Mouse (Mus musculus) midbrain, embryonic 10.5 days (tissue): Measurements from ENCODE around the gene Pax1. TPM values are rescaled to one million over a fixed set of nuclear protein-coding genes. Genes with fewer than 3 reads are reported as not detected.
A peak's percentile ranks its signal among the peaks of the same experiment; 100 is the strongest.

ENCODE experiments used
- DNase-seq: peaks from one replicate; pipeline ENCODE4 v3.0.0-alpha.2; 2017; ENCODE audit warnings: low spot score
- H3K27ac ChIP-seq: fragments of 300-500 bp; sonication (generic); replicated peaks from 2 replicates; pipeline ENCODE4 v1.5.1; 2016; ENCODE audit warnings: mild to moderate bottlenecking
- H3K27me3 ChIP-seq: fragments of 300-500 bp; sonication (generic); 2 replicates; pipeline ENCODE4 v1.6.1; 2016; ENCODE audit warnings: low read depth, mild to moderate bottlenecking; ENCODE audit not compliant: poor library complexity, severe bottlenecking
- H3K36me3 ChIP-seq: fragments of 300-500 bp; sonication (generic); 2 replicates; pipeline ENCODE4 v1.6.1; 2016; ENCODE audit warnings: mild to moderate bottlenecking, moderate library complexity
- H3K4me1 ChIP-seq: fragments of 300-500 bp; sonication (generic); 2 replicates; pipeline ENCODE4 v1.6.1; 2016
- H3K4me3 ChIP-seq: fragments of 300-500 bp; sonication (generic); 2 replicates; pipeline ENCODE4 v1.5.1; 2016; ENCODE audit warnings: mild to moderate bottlenecking, moderate library complexity
- H3K9me3 ChIP-seq: fragments of 300-500 bp; sonication (generic); replicated peaks from 2 replicates; pipeline ENCODE4 v1.6.1; 2016; ENCODE audit warnings: mild to moderate bottlenecking
- WGBS: fragments of 180-500 bp; shearing (Covaris S2); methylation state at CpG from one replicate; pipeline ENCODE4 v1.1.7; 2016; 5-methylcytosine and 5-hydroxymethylcytosine counted together
- polyA plus RNA-seq: library from polyadenylated mRNA; unstranded; fragments of >200 nt; fragmentation: Nextera tagmentation; extraction: Ambion mirVana; gene quantifications from 2 replicates; pipeline ENCODE4 v1.2.1, GENCODE M21; 2016

Gene Pax1
- polyA plus RNA-seq, 1 experiment from 2014 or later = 0.15 TPM

- no peak overlapping the region for H3K4me3 ChIP-seq
- no peak overlapping the region for H3K27ac ChIP-seq
- WGBS = 5% methylated on average over 8 of the region's 8 CpGs
- peak; percentile 27 for DNase-seq
- no peaks in the 10 kb centered on the region for H3K36me3 ChIP-seq
- H3K9me3 ChIP-seq = no peaks in the 10 kb centered on the region
- H3K27me3 ChIP-seq = peaks cover 86% of the 10 kb centered on the region
- H3K4me1 ChIP-seq = peaks cover 8% of the 10 kb centered on the region
Observed at GRCm38 (mm10) chr2:147375019-147375715, 13.4 kb downstream of the Pax1 start.

- 20% methylated on average over 4 of the region's 4 CpGs for WGBS
- Histone ChIP-seq H3K4me3 (no peak overlapping the region), H3K27ac (no peak overlapping the region), H3K9me3 (no peaks in the 10 kb centered on the region), H3K4me1 (no peaks in the 10 kb centered on the region), H3K27me3 (peaks cover 48% of the 10 kb centered on the region), H3K36me3 (no peaks in the 10 kb centered on the region)
- peak; percentile 49 for DNase-seq
Observed at GRCm38 (mm10) chr2:147378934-147379333, 17.2 kb downstream of the Pax1 start.

GRCm38 (mm10) chr2:147383373-147383772, 21.6 kb downstream of the Pax1 start:
- H3K9me3 ChIP-seq = no peaks in the 10 kb centered on the region
- 83% methylated on average over 2 of the region's 2 CpGs for WGBS
- no peaks in the 10 kb centered on the region for H3K4me1 ChIP-seq
- no peak overlapping the region for H3K27ac ChIP-seq
- peaks cover 4% of the 10 kb centered on the region for H3K27me3 ChIP-seq
- DNase-seq = no peak
- H3K36me3 ChIP-seq = no peaks in the 10 kb centered on the region
- H3K4me3 ChIP-seq = no peak overlapping the region

- WGBS = 49% methylated on average over 5 of the region's 5 CpGs
- no peak for DNase-seq
- H3K27ac ChIP-seq = no peak overlapping the region
- H3K9me3 ChIP-seq = no peaks in the 10 kb centered on the region
- H3K4me3 ChIP-seq = no peak overlapping the region
- no peaks in the 10 kb centered on the region for H3K4me1 ChIP-seq
- no peaks in the 10 kb centered on the region for H3K27me3 ChIP-seq
- H3K36me3 ChIP-seq = no peaks in the 10 kb centered on the region
Observed at GRCm38 (mm10) chr2:147386949-147387348, 25.2 kb downstream of the Pax1 start.

GRCm38 (mm10) chr2:147409323-147409722, 47.6 kb downstream of the Pax1 start:
- WGBS = 78% methylated on average over 1 of the region's 1 CpGs
- Histone ChIP-seq H3K4me3 (no peak overlapping the region), H3K36me3 (no peaks in the 10 kb centered on the region), H3K27me3 (no peaks in the 10 kb centered on the region), H3K27ac (no peak overlapping the region), H3K9me3 (no peaks in the 10 kb centered on the region), H3K4me1 (no peaks in the 10 kb centered on the region)
- no peak for DNase-seq

DNA sequence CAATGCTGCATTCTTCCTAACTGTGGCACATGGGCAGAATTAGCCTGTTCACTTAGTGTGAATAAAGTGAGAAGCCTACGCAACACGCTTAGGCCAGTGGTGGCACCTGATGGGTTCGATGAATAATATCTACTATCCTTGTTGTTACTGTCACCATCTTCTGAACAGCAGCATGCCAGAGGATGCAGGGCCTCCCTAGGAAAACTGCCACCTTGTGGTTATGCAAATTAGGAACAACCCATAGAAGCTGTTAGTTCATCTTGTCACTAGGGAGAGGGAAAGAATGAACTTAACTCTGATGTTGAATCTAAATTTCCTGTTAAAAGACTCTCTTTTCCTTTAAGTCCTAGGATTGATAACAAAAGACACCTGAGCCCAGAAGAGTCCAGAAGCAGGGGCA, 53.3 kb downstream of the Pax1 start:
- Histone ChIP-seq H3K27ac (no peak overlapping the region), H3K27me3 (no peaks in the 10 kb centered on the region), H3K4me1 (no peaks in the 10 kb centered on the region), H3K36me3 (no peaks in the 10 kb centered on the region), H3K4me3 (no peak overlapping the region), H3K9me3 (no peaks in the 10 kb centered on the region)
- no peak for DNase-seq
- WGBS = 92% methylated on average over 3 of the region's 3 CpGs

DNA sequence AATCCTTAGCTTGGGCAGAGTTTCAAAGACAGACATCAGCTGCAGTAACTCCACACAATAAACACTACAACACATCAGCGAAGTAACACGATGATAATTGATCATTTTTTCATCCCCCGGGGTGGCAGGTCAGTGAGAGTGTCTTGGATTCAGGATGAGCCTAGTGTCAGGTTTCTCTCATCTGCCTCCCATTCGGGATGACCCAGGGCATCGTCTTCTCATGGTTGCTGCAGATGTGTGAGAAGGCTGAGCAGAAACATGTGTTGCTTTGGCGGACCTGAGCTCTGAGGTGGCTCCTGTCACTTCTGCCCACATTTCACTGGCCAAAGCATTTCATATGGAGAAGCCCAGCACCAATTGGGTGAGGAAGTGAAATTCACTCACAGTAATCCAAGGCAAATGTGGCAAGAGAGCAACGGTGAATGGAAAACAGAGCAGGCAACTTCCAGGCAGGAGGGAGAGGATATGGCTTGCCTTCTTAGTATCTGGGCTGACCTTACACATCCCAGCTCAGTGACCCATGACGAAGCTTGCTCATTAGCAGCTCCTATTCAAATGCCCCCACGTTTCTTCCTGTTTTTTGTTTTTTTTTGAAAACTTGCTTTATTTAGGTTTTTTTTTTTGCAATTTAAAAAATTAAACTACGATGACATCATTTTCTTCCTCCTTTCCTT, 63.0 kb downstream of the Pax1 start:
- WGBS = 56% methylated on average over 10 of the region's 10 CpGs
- no peaks in the 10 kb centered on the region for H3K27me3 ChIP-seq
- no peaks in the 10 kb centered on the region for H3K36me3 ChIP-seq
- no peak overlapping the region for H3K4me3 ChIP-seq
- H3K27ac ChIP-seq = no peak overlapping the region
- no peaks in the 10 kb centered on the region for H3K9me3 ChIP-seq
- no peak for DNase-seq
- H3K4me1 ChIP-seq = no peaks in the 10 kb centered on the region

- Histone ChIP-seq H3K4me1 (no peaks in the 10 kb centered on the region), H3K9me3 (no peaks in the 10 kb centered on the region), H3K27me3 (no peaks in the 10 kb centered on the region), H3K36me3 (no peaks in the 10 kb centered on the region), H3K27ac (no peak overlapping the region), H3K4me3 (no peak overlapping the region)
- 53% methylated on average over 1 of the region's 1 CpGs for WGBS
- no peak for DNase-seq
Observed at GRCm38 (mm10) chr2:147429607-147430356, 68.1 kb downstream of the Pax1 start.

GRCm38 (mm10) chr2:147433120-147433519, 71.4 kb downstream of the Pax1 start:
- WGBS = 30% methylated on average over 5 of the region's 5 CpGs
- Histone ChIP-seq H3K9me3 (no peaks in the 10 kb centered on the region), H3K27me3 (no peaks in the 10 kb centered on the region), H3K4me1 (no peaks in the 10 kb centered on the region), H3K27ac (no peak overlapping the region), H3K36me3 (no peaks in the 10 kb centered on the region), H3K4me3 (no peak overlapping the region)
- DNase-seq = peak; percentile 35

Other genes starting within 250 kb of the Pax1 start
- 9.2 and 11.2 TPM in 2 replicates for gene Nkx2-2, start 167.7 kb upstream of the Pax1 start, polyA plus RNA-seq